Mouse (Mus musculus): ENCODE results near the gene Afm.

Afm gene

GRCm38 (mm10) chr5:90518356-90519100 is at the start of gene Afm:
Afm (plus strand) TSS chr5:90518932.
- CTCF ChIA-PET: no interaction called here

GRCm38 (mm10) chr5:90470836-90471235 is 47.9 kb upstream of the Afm start:
- CTCF ChIA-PET: no interaction called here

GRCm38 (mm10) chr5:90473902-90474301 is 44.8 kb upstream of the Afm start:
- CTCF ChIA-PET: no interaction called here

- CTCF ChIA-PET: no interaction called here
Measured at GRCm38 (mm10) chr5:90474369-90474768, 44.4 kb upstream of the Afm start.

GRCm38 (mm10) chr5:90476741-90477140 is 42.0 kb upstream of the Afm start:
- CTCF ChIA-PET: interaction anchor here (0.7 kb wide), 1 partner anchor 322 kb away, joined by 4 read pairs; no protein-coding TSS in a partner anchor

GRCm38 (mm10) chr5:90477308-90478140 is 41.2 kb upstream of the Afm start:
- CTCF ChIA-PET: no interaction called here

- CTCF ChIA-PET: no interaction called here
Measured at GRCm38 (mm10) chr5:90478886-90479285, 39.8 kb upstream of the Afm start.

- CTCF ChIA-PET: no interaction called here
Measured at GRCm38 (mm10) chr5:90485597-90485996, 33.1 kb upstream of the Afm start.

- CTCF ChIA-PET: no interaction called here
Measured at GRCm38 (mm10) chr5:90488323-90488722, 30.4 kb upstream of the Afm start.

GRCm38 (mm10) chr5:90490518-90490917 is 28.2 kb upstream of the Afm start, which contains the start of gene Afp:
Afp (plus strand) TSS chr5:90490737.
- CTCF ChIA-PET: no interaction called here

- CTCF ChIA-PET: interaction anchor here (0.9 kb wide), 1 partner anchor 88 kb away, joined by 3 read pairs; no protein-coding TSS in a partner anchor
Measured at GRCm38 (mm10) chr5:90492440-90492839, 26.3 kb upstream of the Afm start.

GRCm38 (mm10) chr5:90494308-90494707 is 24.4 kb upstream of the Afm start:
- CTCF ChIA-PET: no interaction called here

GRCm38 (mm10) chr5:90499509-90499908 is 19.2 kb upstream of the Afm start:
- CTCF ChIA-PET: interaction anchor here (0.7 to 1.0 kb wide), 2 partner anchors 101 to 281 kb away, joined by 4 to 9 read pairs; no protein-coding TSS in a partner anchor

- CTCF ChIA-PET: interaction anchor here (1.0 kb wide), 1 partner anchor 282 kb away, joined by 4 read pairs; no protein-coding TSS in a partner anchor
Measured at GRCm38 (mm10) chr5:90500714-90501113, 18.0 kb upstream of the Afm start.

GRCm38 (mm10) chr5:90501752-90502151 is 17.0 kb upstream of the Afm start:
- CTCF ChIA-PET: no interaction called here

- CTCF ChIA-PET: no interaction called here
Measured at GRCm38 (mm10) chr5:90504742-90505141, 14.0 kb upstream of the Afm start.

- CTCF ChIA-PET: no interaction called here
Measured at GRCm38 (mm10) chr5:90506507-90506906, 12.2 kb upstream of the Afm start.

- CTCF ChIA-PET: no interaction called here
Measured at GRCm38 (mm10) chr5:90507411-90507949, 11.3 kb upstream of the Afm start.

GRCm38 (mm10) chr5:90509828-90510592 is 8.7 kb upstream of the Afm start:
- CTCF ChIA-PET: no interaction called here

GRCm38 (mm10) chr5:90512288-90512955 is 6.3 kb upstream of the Afm start:
- CTCF ChIA-PET: no interaction called here

GRCm38 (mm10) chr5:90515561-90515960 is 3.2 kb upstream of the Afm start:
- CTCF ChIA-PET: no interaction called here

Measured in spleen, embryonic (tissue).